Mouse (Mus musculus) lung, adult 2 months (tissue): ENCODE results near the gene Nmd3. TPM values are rescaled to one million over a fixed set of nuclear protein-coding genes. Genes with fewer than 3 reads are reported as not detected.

Experiments used
- DNase-seq: peaks from one replicate; pipeline ENCODE4 v3.0.0; 2022
- H3K4me1 ChIP-seq: fragments of 200-500 bp; 2 replicates; pipeline ENCODE4 v1.6.1; 2011; ENCODE audit warnings: low read length; ENCODE audit not compliant: control insufficient read depth, insufficient read depth
- H3K4me3 ChIP-seq: fragments of 200-500 bp; replicated peaks from 2 replicates; pipeline ENCODE3; 2011; ENCODE audit warnings: low read depth, mild to moderate bottlenecking, control low read depth, low read length; ENCODE audit errors: extremely low read depth
- CTCF ChIP-seq: fragments of 200-500 bp; IDR thresholded peaks from 2 replicates; pipeline ENCODE4 v1.5.1; 2011; ENCODE audit warnings: mild to moderate bottlenecking, low read length, control low read depth; ENCODE audit not compliant: insufficient read depth
- POLR2A ChIP-seq: fragments of 200-500 bp; IDR thresholded peaks from 2 replicates; pipeline ENCODE4 v1.6.1; 2011; ENCODE audit warnings: low read depth, mild to moderate bottlenecking, control low read depth, low read length, borderline replicate concordance; ENCODE audit errors: extremely low read depth
- WGBS: fragments of 180-500 bp; shearing (Covaris S2); methylation state at CpG from one replicate; pipeline ENCODE4 v1.1.7; 2018; 5-methylcytosine and 5-hydroxymethylcytosine counted together
- polyA plus RNA-seq: library from polyadenylated mRNA; depleted of rRNA; stranded (reverse); fragments of >200 nt; gene quantifications from 2 replicates; pipeline ENCODE4 v1.2.3, GENCODE M21; 2012

Nmd3 gene
- polyA plus RNA-seq, 1 experiment = 28.8 TPM

GRCm38 (mm10) chr3:69711907-69712600, 9.7 kb upstream of the Nmd3 start:
- TF ChIP-seq POLR2A (no peak), CTCF (no peak)

GRCm38 (mm10) chr3:69717476-69717875, 4.3 kb upstream of the Nmd3 start:
- 56% methylated on average over 6 of the region's 6 CpGs for WGBS
- no peak for DNase-seq
- Histone ChIP-seq H3K4me3 (no peak overlapping the region), H3K4me1 (no peaks in the 10 kb centered on the region)
- TF ChIP-seq POLR2A (no peak), CTCF (no peak)

More at GRCm38 (mm10) chr3:69711907-69712600, 9.7 kb upstream of the Nmd3 start:
- no peak for DNase-seq
- WGBS = 46% methylated on average over 8 of the region's 8 CpGs
- Histone ChIP-seq H3K4me3 (no peak overlapping the region), H3K4me1 (no peaks in the 10 kb centered on the region)

- no peak for TF ChIP-seq CTCF
- no peak for TF ChIP-seq POLR2A
- DNase-seq = no peak
- Histone ChIP-seq H3K4me3 (peak overlapping the region; percentile 83), H3K4me1 (peaks cover 4% of the 10 kb centered on the region; the same call in 1 of the 2 replicates)
- WGBS = under 1% methylated on average over 58 of the region's 58 CpGs
Observed at GRCm38 (mm10) chr3:69722187-69722867, 542 bp downstream of the Nmd3 start.

GRCm38 (mm10) chr3:69723161-69723560, 1.4 kb downstream of the Nmd3 start:
- Histone ChIP-seq H3K4me3 (no peak overlapping the region), H3K4me1 (peaks cover 4% of the 10 kb centered on the region; the same call in 1 of the 2 replicates)
- WGBS = 49% methylated on average over 7 of the region's 7 CpGs
- no peak for DNase-seq
- TF ChIP-seq CTCF (no peak), POLR2A (no peak)

GRCm38 (mm10) chr3:69730930-69731329, 9.1 kb downstream of the Nmd3 start:
- no peak for DNase-seq
- no peaks in the 10 kb centered on the region for H3K4me1 ChIP-seq
- no peak overlapping the region for H3K4me3 ChIP-seq
- TF ChIP-seq POLR2A (no peak), CTCF (no peak)

GRCm38 (mm10) chr3:69733939-69734338, 12.2 kb downstream of the Nmd3 start:
- TF ChIP-seq POLR2A (no peak), CTCF (no peak)
- 92% methylated on average over 2 of the region's 2 CpGs for WGBS
- Histone ChIP-seq H3K4me3 (no peak overlapping the region), H3K4me1 (no peaks in the 10 kb centered on the region)
- no peak for DNase-seq

- no peak for DNase-seq
- TF ChIP-seq CTCF = no peak
- no peak for TF ChIP-seq POLR2A
- no peak overlapping the region for H3K4me3 ChIP-seq
- no peaks in the 10 kb centered on the region for H3K4me1 ChIP-seq
- whole genome bisulfite sequencing = 74% methylated on average over 3 of the region's 3 CpGs
Observed at GRCm38 (mm10) chr3:69755192-69755591, 33.4 kb downstream of the Nmd3 start.

GRCm38 (mm10) chr3:69755968-69756367, 34.2 kb downstream of the Nmd3 start:
- Histone ChIP-seq H3K4me1 (no peaks in the 10 kb centered on the region), H3K4me3 (no peak overlapping the region)
- TF ChIP-seq CTCF = no peak
- TF ChIP-seq POLR2A = no peak
- DNase-seq = no peak
- WGBS = 87% methylated on average over 3 of the region's 3 CpGs

GRCm38 (mm10) chr3:69756499-69756898, 34.7 kb downstream of the Nmd3 start:
- H3K4me1 ChIP-seq = no peaks in the 10 kb centered on the region
- DNase-seq = peak; percentile 26
- H3K4me3 ChIP-seq = no peak overlapping the region
- no peak for TF ChIP-seq CTCF
- TF ChIP-seq POLR2A = no peak
- 16% methylated on average over 7 of the region's 7 CpGs for WGBS

GRCm38 (mm10) chr3:69757456-69757855, 35.7 kb downstream of the Nmd3 start:
- DNase-seq = no peak

More at GRCm38 (mm10) chr3:69757456-69757855, 35.7 kb downstream of the Nmd3 start:
- Histone ChIP-seq H3K4me1 (no peaks in the 10 kb centered on the region), H3K4me3 (no peak overlapping the region)
- no peak for TF ChIP-seq POLR2A
- WGBS = 94% methylated on average over 1 of the region's 1 CpGs
